Mouse (Mus musculus): ENCODE measurements around the gene Lcp1.

Lcp1 gene

DNA sequence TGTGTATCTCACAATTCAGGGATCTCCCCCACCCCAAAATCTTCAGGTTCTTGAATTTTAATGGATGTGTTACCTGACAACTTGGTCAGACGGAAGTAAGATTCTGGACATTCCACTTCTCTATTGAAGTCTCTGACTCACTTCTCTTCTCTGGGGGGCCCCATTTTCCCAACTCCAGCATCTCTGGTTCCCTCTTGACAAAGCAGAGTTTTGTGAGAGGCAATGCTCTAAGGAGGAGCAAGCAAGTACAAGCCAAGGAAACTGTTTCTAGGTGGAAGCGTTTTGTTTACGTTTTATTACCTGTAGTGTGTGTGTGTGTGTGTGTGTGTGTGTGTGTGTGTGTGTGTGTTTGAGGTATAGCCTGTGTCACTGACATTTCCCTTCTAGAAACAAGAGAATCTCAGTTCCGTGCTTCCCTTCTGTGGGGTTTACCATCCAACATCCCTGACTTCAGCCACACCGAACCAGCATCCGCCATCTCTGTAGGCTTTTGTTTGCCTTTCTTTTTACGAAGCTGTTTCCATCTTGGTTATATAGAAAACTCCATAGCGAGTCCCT is 56.0 kb downstream of the Lcp1 start:
- TF ChIP-seq CTCF (conservative IDR thresholded peaks at IDR 0.05; ENCODE audit: low read length) (no peak), NANOG (IDR thresholded peaks at IDR 0.05; ENCODE audit: borderline replicate concordance, low read length) (no peak), POU5F1 (IDR thresholded peaks at IDR 0.05; ENCODE audit: borderline replicate concordance, low read length) (no peak)
- Histone ChIP-seq H3K27me3 (ENCODE audit: insufficient read depth, low read length) (no peaks in the 10 kb centered on the region), H3K9me3 (ENCODE audit: low read length) (no peaks in the 10 kb centered on the region), H3K4me1 (replicated peaks; ENCODE audit: low read depth, low read length) (no peaks in the 10 kb centered on the region), H3K36me3 (ENCODE audit: insufficient read depth, low read length) (no peaks in the 10 kb centered on the region), H3K4me3 (replicated peaks; ENCODE audit: low read length) (no peak overlapping the region)

DNA sequence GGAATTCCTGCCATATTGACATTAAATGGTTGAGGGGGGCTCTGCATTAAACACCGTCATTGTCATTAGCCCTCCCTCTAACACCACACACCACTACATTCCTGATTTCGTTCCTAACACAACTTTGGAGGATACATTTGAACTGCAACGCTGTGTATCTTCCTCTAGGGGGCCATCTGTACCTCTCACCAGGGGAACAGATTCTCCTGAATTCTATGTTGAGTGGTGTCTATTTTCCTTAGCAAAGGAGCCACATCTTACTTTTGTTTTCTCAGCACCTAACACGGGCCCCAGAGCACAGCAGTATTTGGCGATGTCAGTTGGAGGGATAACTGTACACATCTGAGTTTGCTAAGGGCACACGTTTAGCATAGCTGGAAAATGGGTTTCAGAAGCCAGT is 57.6 kb downstream of the Lcp1 start:
- Histone ChIP-seq H3K4me3 (replicated peaks; ENCODE audit: low read length) (no peak overlapping the region), H3K9me3 (ENCODE audit: low read length) (no peaks in the 10 kb centered on the region), H3K36me3 (ENCODE audit: insufficient read depth, low read length) (no peaks in the 10 kb centered on the region), H3K4me1 (replicated peaks; ENCODE audit: low read depth, low read length) (no peaks in the 10 kb centered on the region), H3K27me3 (ENCODE audit: insufficient read depth, low read length) (no peaks in the 10 kb centered on the region)
- no peak for TF ChIP-seq NANOG (IDR thresholded peaks at IDR 0.05; ENCODE audit: borderline replicate concordance, low read length)
- peak; percentile 66 for TF ChIP-seq CTCF (conservative IDR thresholded peaks at IDR 0.05; ENCODE audit: low read length)
- no peak for TF ChIP-seq POU5F1 (IDR thresholded peaks at IDR 0.05; ENCODE audit: borderline replicate concordance, low read length)

DNA sequence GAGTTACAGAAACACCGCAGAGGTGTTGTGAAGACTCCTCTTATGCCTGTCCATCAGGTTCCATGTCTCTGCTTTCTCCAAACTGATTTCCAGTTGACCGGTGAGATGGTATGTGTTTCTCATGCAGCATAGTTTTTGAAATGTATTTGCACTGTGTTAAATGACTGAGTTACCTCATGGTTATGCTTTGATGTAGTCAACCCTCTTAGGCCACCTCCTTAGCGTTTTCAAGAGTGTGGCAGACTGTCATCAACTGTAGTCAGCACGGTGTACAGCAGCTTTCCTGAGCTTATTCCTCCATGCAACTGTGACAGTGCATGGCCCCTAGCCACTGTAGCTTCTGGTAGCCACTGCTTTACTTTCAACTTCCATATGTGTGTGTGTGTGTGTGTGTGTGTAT is 58.1 kb downstream of the Lcp1 start:
- Histone ChIP-seq H3K27me3 (ENCODE audit: insufficient read depth, low read length) (no peaks in the 10 kb centered on the region), H3K9me3 (ENCODE audit: low read length) (no peaks in the 10 kb centered on the region), H3K4me3 (replicated peaks; ENCODE audit: low read length) (no peak overlapping the region), H3K36me3 (ENCODE audit: insufficient read depth, low read length) (no peaks in the 10 kb centered on the region), H3K4me1 (replicated peaks; ENCODE audit: low read depth, low read length) (no peaks in the 10 kb centered on the region)
- TF ChIP-seq POU5F1 (IDR thresholded peaks at IDR 0.05; ENCODE audit: borderline replicate concordance, low read length): no peak
- no peak for TF ChIP-seq CTCF (conservative IDR thresholded peaks at IDR 0.05; ENCODE audit: low read length)
- TF ChIP-seq NANOG (IDR thresholded peaks at IDR 0.05; ENCODE audit: borderline replicate concordance, low read length): no peak

DNA sequence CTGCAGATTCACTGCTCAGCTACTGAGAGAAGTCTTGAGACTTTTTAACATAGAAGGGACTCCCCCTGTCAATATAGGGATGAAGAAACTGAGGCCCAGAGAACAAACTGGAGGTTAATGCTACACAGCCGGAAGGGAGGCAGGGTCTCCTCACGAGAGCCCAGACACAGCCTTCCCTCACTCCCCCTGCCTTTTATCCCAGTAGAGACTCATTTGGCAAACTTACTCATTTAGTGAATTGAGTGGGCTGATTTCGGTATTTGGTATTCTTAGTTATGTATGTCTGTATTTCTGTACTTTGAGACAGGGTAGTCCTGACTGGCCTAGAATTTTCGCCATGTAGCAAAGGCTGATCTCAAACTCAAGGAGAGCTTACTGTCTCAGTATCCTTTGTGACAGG is 59.8 kb downstream of the Lcp1 start:
- TF ChIP-seq NANOG (IDR thresholded peaks at IDR 0.05; ENCODE audit: borderline replicate concordance, low read length) (no peak), POU5F1 (IDR thresholded peaks at IDR 0.05; ENCODE audit: borderline replicate concordance, low read length) (no peak), CTCF (conservative IDR thresholded peaks at IDR 0.05; ENCODE audit: low read length) (no peak)
- H3K36me3 ChIP-seq (ENCODE audit: insufficient read depth, low read length): no peaks in the 10 kb centered on the region
- no peak overlapping the region for H3K4me3 ChIP-seq (replicated peaks; ENCODE audit: low read length)
- H3K4me1 ChIP-seq (replicated peaks; ENCODE audit: low read depth, low read length): no peaks in the 10 kb centered on the region
- no peaks in the 10 kb centered on the region for H3K9me3 ChIP-seq (ENCODE audit: low read length)
- no peaks in the 10 kb centered on the region for H3K27me3 ChIP-seq (ENCODE audit: insufficient read depth, low read length)

DNA sequence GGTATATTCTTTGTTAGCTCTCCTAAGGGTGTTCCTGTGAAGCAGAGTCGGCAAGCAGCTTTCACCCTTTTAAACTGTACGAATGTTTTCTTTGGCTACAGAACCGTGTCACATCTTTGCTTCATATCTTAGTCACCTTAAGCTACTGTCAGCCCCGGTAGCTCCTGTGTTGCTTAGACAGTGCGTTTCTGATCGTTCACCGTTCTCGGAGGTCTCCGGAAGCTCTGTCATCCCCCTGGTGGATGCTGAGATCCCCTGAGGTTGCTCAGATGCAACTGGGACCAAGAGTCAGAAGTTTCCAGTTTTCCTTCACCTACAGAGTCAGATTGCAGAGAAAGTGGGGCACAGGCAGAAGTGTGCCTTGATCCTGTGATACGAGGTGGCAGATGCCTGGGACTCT is 61.5 kb downstream of the Lcp1 start:
- peaks cover under 1% of the 10 kb centered on the region; the same call in 1 of the 2 replicates for H3K4me1 ChIP-seq (replicated peaks; ENCODE audit: low read depth, low read length)
- H3K36me3 ChIP-seq (ENCODE audit: insufficient read depth, low read length): no peaks in the 10 kb centered on the region
- no peaks in the 10 kb centered on the region for H3K27me3 ChIP-seq (ENCODE audit: insufficient read depth, low read length)
- TF ChIP-seq NANOG (IDR thresholded peaks at IDR 0.05; ENCODE audit: borderline replicate concordance, low read length) (no peak), POU5F1 (IDR thresholded peaks at IDR 0.05; ENCODE audit: borderline replicate concordance, low read length) (no peak), CTCF (conservative IDR thresholded peaks at IDR 0.05; ENCODE audit: low read length) (no peak)
- H3K4me3 ChIP-seq (replicated peaks; ENCODE audit: low read length): no peak overlapping the region
- H3K9me3 ChIP-seq (ENCODE audit: low read length): no peaks in the 10 kb centered on the region

DNA sequence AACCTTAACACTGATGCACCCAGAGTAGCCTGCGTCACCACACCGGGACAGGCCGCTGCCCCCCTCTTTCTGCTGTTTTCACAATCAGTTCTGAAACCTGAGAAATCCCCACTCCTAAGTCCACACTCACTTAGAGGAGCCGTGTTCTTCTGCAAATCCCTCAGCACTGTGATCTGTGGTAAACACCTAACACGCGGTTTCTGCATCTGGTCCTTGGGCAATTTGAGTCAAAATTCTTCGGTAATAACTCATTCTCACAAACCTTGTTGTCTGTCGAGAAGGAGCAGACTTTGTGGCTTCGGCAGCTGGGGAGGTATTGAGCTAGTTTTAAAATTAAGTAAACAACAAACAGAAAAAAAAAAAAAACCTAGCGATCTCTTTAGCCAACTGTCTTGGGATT is 62.0 kb downstream of the Lcp1 start:
- Histone ChIP-seq H3K4me3 (replicated peaks; ENCODE audit: low read length) (no peak overlapping the region), H3K4me1 (replicated peaks; ENCODE audit: low read depth, low read length) (peaks cover 5% of the 10 kb centered on the region), H3K9me3 (ENCODE audit: low read length) (no peaks in the 10 kb centered on the region), H3K36me3 (ENCODE audit: insufficient read depth, low read length) (no peaks in the 10 kb centered on the region), H3K27me3 (ENCODE audit: insufficient read depth, low read length) (no peaks in the 10 kb centered on the region)
- TF ChIP-seq NANOG (IDR thresholded peaks at IDR 0.05; ENCODE audit: borderline replicate concordance, low read length) (no peak), CTCF (conservative IDR thresholded peaks at IDR 0.05; ENCODE audit: low read length) (no peak), POU5F1 (IDR thresholded peaks at IDR 0.05; ENCODE audit: borderline replicate concordance, low read length) (no peak)

DNA sequence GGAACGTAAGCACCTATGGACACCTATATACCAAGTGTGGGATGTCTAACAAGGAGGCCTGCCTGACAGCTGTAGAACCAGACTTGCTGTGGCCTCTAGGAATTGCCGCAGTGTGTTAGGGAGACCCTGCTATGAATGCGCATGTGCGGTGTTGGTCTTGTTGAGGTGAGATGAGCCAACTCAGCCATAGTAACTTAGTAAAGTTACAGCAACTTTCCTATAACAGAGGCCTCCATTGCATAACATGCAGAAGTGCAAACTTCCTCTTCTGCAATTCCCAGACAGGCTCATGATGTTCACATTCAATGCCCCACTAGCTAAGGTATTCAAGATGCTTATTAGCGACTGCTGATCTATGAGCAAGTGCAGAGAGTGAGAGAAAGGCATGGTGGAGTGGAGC is 64.6 kb downstream of the Lcp1 start:
- Histone ChIP-seq H3K9me3 (ENCODE audit: low read length) (no peaks in the 10 kb centered on the region), H3K4me3 (replicated peaks; ENCODE audit: low read length) (no peak overlapping the region), H3K27me3 (ENCODE audit: insufficient read depth, low read length) (no peaks in the 10 kb centered on the region), H3K36me3 (ENCODE audit: insufficient read depth, low read length) (no peaks in the 10 kb centered on the region), H3K4me1 (replicated peaks; ENCODE audit: low read depth, low read length) (peaks cover 5% of the 10 kb centered on the region)
- TF ChIP-seq POU5F1 (IDR thresholded peaks at IDR 0.05; ENCODE audit: borderline replicate concordance, low read length) (no peak), NANOG (IDR thresholded peaks at IDR 0.05; ENCODE audit: borderline replicate concordance, low read length) (no peak), CTCF (conservative IDR thresholded peaks at IDR 0.05; ENCODE audit: low read length) (no peak)

DNA sequence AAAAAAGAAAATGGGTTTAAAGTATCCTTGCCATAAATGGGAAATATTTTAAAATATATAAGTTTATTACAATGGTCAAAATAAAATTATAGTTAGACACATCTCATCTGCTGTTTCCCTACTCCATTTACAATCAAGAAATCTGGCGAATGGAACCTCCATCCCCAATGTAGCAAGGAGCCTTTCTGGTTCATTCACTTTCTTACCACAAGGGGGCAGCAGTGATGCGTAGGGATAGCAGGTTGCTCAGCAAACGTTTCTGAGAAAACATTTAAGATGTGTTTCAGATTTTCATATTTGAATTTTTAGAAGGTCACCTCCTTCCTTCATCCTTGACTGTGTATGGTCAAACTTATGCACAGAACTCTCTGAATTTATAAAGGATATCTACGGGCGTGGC is 66.1 kb downstream of the Lcp1 start:
- H3K9me3 ChIP-seq (ENCODE audit: low read length): peaks cover 6% of the 10 kb centered on the region
- H3K36me3 ChIP-seq (ENCODE audit: insufficient read depth, low read length): no peaks in the 10 kb centered on the region
- H3K4me3 ChIP-seq (replicated peaks; ENCODE audit: low read length): no peak overlapping the region
- H3K4me1 ChIP-seq (replicated peaks; ENCODE audit: low read depth, low read length): peaks cover 5% of the 10 kb centered on the region
- no peaks in the 10 kb centered on the region for H3K27me3 ChIP-seq (ENCODE audit: insufficient read depth, low read length)
- TF ChIP-seq POU5F1 (IDR thresholded peaks at IDR 0.05; ENCODE audit: borderline replicate concordance, low read length) (no peak), CTCF (conservative IDR thresholded peaks at IDR 0.05; ENCODE audit: low read length) (peak; percentile 83), NANOG (IDR thresholded peaks at IDR 0.05; ENCODE audit: borderline replicate concordance, low read length) (no peak)

DNA sequence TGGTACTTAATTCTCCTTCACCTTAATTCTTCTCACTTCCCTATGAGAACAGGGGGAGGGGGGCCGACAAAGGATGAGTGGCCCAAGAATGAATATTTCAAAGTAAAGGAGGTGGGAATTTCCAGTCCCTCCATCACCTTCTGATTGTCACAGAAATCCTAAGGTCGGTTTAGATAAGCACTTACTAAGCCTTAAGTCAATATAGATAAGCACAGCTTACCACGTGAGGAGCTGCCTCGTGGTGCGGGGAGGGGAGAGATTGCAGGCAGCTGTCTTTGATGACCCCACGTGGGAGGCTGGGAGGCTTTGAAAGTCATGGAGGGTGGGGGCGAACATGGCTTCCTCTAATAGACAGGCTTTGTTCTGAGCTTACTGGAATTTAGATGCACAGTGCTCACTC is 66.8 kb downstream of the Lcp1 start:
- peaks cover 6% of the 10 kb centered on the region for H3K9me3 ChIP-seq (ENCODE audit: low read length)
- H3K4me1 ChIP-seq (replicated peaks; ENCODE audit: low read depth, low read length): peaks cover 5% of the 10 kb centered on the region
- H3K4me3 ChIP-seq (replicated peaks; ENCODE audit: low read length): no peak overlapping the region
- no peak for TF ChIP-seq NANOG (IDR thresholded peaks at IDR 0.05; ENCODE audit: borderline replicate concordance, low read length)
- no peak for TF ChIP-seq POU5F1 (IDR thresholded peaks at IDR 0.05; ENCODE audit: borderline replicate concordance, low read length)
- TF ChIP-seq CTCF (conservative IDR thresholded peaks at IDR 0.05; ENCODE audit: low read length): no peak
- no peaks in the 10 kb centered on the region for H3K27me3 ChIP-seq (ENCODE audit: insufficient read depth, low read length)
- no peaks in the 10 kb centered on the region for H3K36me3 ChIP-seq (ENCODE audit: insufficient read depth, low read length)

Data from E14TG2a.4 (cell line).